Mouse (Mus musculus) kidney, postnatal 0 days (tissue): ENCODE data around the gene Sufu. TPM values are rescaled to one million over a fixed set of nuclear protein-coding genes. Genes with fewer than 3 reads are reported as not detected.

Experiments
- ATAC-seq: fragments of 200-750 bp; cut with Nextera tagmentation; replicated peaks from 2 replicates; pipeline ENCODE4 v1.8.0; 2017; ENCODE audit warnings: low read depth, moderate number of reproducible peaks, moderate TSS enrichment, moderate library complexity; ENCODE audit not compliant: low FRiP score
- DNase-seq: peaks from one replicate; pipeline ENCODE4 v3.0.0-alpha.2; 2016; ENCODE audit warnings: low spot score
- H3K27ac ChIP-seq: fragments of 300-500 bp; sonication (generic); 2 replicates; pipeline ENCODE4 v1.5.1; 2014; ENCODE audit warnings: mild to moderate bottlenecking
- H3K27me3 ChIP-seq: fragments of 300-500 bp; sonication (generic); 2 replicates; pipeline ENCODE4 v1.6.1; 2014; ENCODE audit warnings: low read length, mixed read lengths; ENCODE audit not compliant: insufficient read depth
- H3K36me3 ChIP-seq: fragments of 300-500 bp; sonication (generic); 2 replicates; pipeline ENCODE4 v1.6.1; 2014; ENCODE audit warnings: low read length, mixed read lengths; ENCODE audit not compliant: insufficient read depth
- H3K4me1 ChIP-seq: fragments of 300-500 bp; sonication (generic); replicated peaks from 2 replicates; pipeline ENCODE4 v1.6.1; 2014; ENCODE audit warnings: antibody characterized with exemption, low read length, mixed read lengths; ENCODE audit not compliant: insufficient read depth
- H3K4me2 ChIP-seq: fragments of 300-500 bp; sonication (generic); 2 replicates; pipeline ENCODE4 v1.6.1; 2014; ENCODE audit warnings: mild to moderate bottlenecking, low read length, moderate library complexity, mixed read lengths
- H3K4me3 ChIP-seq: fragments of 300-500 bp; sonication (generic); replicated peaks from 2 replicates; pipeline ENCODE4 v1.5.1; 2014; ENCODE audit warnings: low read depth, low read length
- H3K9ac ChIP-seq: fragments of 300-500 bp; sonication (generic); 2 replicates; pipeline ENCODE4 v1.6.1; 2014; ENCODE audit warnings: low read depth, low read length
- H3K9me3 ChIP-seq: fragments of 300-500 bp; sonication (generic); replicated peaks from 2 replicates; pipeline ENCODE4 v1.6.1; 2016; ENCODE audit warnings: low read length, inconsistent platforms, mixed read lengths
- CTCF ChIP-seq: IDR thresholded peaks from 2 replicates; pipeline ENCODE4 v1.5.1; 2016; ENCODE audit warnings: antibody characterized with exemption, low read depth, mild to moderate bottlenecking, moderate library complexity
- WGBS: fragments of 180-500 bp; shearing (Covaris S2); extraction: QIAGEN DNeasy Blood & Tissue Kit; methylation state at CpG from one replicate; pipeline ENCODE4 v1.1.7; 2014; 5-methylcytosine and 5-hydroxymethylcytosine counted together
- polyA plus RNA-seq: library from polyadenylated mRNA; unstranded; fragments of >200 nt; fragmentation: Nextera tagmentation; extraction: Ambion mirVana; gene quantifications from 2 replicates; pipeline ENCODE4 v1.2.1, GENCODE M21; 2015

The Sufu gene
- polyA plus RNA-seq, 1 experiment from 2014 or later: 30.6 TPM

GRCm38 (mm10) chr19:46418051-46418450, 21.4 kb downstream of the Sufu start:
- 78% methylated on average over 4 of the region's 4 CpGs for WGBS
- peaks cover 21% of the 10 kb centered on the region for H3K4me1 ChIP-seq
- TF ChIP-seq CTCF: no peak
- H3K4me3 ChIP-seq: no peak overlapping the region
- peaks cover 3% of the 10 kb centered on the region; the same call in 1 of the 2 replicates for H3K36me3 ChIP-seq
- H3K4me2 ChIP-seq: no peak overlapping the region
- DNase-seq (no peak), ATAC-seq (no peak)
- H3K9ac ChIP-seq: no peak overlapping the region
- no peaks in the 10 kb centered on the region for H3K27me3 ChIP-seq
- H3K27ac ChIP-seq: no peak overlapping the region
- H3K9me3 ChIP-seq: no peaks in the 10 kb centered on the region

DNA sequence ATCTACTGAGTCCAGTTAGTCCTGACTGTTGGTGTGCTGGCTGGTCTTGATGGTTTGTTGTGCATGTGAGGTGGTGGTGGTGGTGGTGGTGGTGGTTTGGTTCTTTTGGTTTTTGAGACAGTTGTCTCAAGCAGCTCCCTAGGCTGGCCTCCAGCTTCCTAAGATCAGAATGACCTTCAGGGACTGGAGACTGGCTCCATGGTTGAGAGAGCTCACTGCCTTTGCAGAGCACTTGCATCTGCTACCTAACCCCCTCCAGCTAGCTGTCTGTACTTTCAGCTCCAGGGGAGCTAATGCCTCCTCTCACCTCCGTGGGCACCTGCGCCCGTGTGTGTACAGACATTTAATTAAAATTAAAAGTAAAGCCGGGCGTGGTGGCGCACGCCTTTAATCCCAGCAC, 23.7 kb downstream of the Sufu start:
- H3K9me3 ChIP-seq: no peaks in the 10 kb centered on the region
- peaks cover 24% of the 10 kb centered on the region for H3K4me1 ChIP-seq
- TF ChIP-seq CTCF: no peak
- peaks cover 2% of the 10 kb centered on the region; the same call in 1 of the 2 replicates for H3K36me3 ChIP-seq
- ATAC-seq (no peak), DNase-seq (no peak)
- H3K9ac ChIP-seq: no peak overlapping the region
- no peak overlapping the region for H3K4me2 ChIP-seq
- H3K4me3 ChIP-seq: no peak overlapping the region
- H3K27ac ChIP-seq: no peak overlapping the region
- WGBS: 75% methylated on average over 7 of the region's 7 CpGs
- no peaks in the 10 kb centered on the region for H3K27me3 ChIP-seq

DNA sequence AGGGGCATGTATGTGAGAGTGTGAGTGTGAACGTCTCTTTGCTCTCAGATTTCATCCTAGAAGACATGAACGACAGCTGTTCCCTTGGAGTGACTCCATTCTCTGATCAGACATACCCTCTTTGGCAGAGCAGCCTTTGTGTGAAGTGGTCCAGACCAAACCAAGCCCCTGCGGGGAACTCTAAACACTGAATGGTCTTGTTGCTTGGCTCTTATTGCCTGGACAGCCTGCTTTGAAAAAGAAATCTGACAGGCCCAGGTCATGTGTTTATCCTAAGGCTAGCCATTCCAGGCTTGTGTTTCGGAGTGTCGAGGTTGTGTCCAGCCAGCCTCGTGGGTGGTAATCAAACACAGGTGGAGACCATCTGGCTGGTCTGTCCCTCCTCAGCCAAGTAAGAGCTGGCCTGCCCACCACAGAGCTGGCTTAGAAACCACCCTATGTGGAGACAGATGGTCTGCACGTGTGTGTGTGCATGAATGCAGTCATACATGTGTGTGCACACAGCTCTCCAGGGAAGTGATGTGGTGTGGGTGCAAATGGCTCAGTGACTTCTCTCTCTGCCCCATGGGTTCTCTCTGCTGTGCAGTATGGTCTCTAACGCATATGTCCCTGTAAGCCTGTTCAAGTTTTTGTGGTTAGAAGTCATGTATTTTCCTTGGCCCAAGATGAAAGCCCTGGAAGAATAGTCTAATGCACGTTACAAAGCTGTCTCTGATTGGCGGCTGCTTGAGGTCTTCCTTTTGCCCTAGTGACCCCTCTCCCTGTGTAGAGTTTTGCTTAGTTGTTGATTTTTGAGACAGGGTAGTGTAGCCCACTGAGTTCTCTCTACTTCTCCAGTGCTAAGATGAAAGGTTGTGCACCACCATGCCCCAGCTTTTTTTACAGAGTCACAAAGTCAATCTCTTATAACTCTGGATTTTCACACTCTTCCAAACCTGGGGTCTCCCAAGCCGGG, 26.0 kb downstream of the Sufu start:
- ATAC-seq (no peak), DNase-seq (peak; percentile 53)
- 38% methylated on average over 11 of the region's 11 CpGs for WGBS
- no peak overlapping the region for H3K4me2 ChIP-seq
- no peak overlapping the region for H3K9ac ChIP-seq
- H3K27me3 ChIP-seq: no peaks in the 10 kb centered on the region
- H3K9me3 ChIP-seq: no peaks in the 10 kb centered on the region
- TF ChIP-seq CTCF: no peak
- H3K4me3 ChIP-seq: no peak overlapping the region
- peak overlapping the region; percentile 54 for H3K27ac ChIP-seq
- H3K36me3 ChIP-seq: peaks cover 12% of the 10 kb centered on the region
- peaks cover 24% of the 10 kb centered on the region for H3K4me1 ChIP-seq

DNA sequence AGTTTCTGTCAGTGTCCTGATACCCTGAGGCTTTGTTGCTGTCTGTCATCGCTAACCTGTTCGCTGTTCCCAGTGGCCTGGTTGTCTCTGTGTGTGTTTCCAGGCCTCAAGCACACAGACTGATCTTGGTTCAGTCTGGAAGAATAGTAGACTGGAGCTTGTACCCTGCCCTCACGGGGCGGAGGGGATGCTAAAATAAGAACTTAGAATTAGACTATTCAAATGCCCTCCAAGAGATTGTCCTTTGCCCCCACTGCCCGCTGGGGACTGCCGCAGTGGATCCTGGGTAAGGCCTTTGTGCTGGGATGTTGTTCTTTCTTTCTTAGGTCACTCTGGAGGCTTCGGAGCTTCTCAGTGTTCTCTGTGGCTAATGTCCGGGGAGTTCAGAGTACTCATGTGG, 28.6 kb downstream of the Sufu start:
- no peak overlapping the region for H3K9ac ChIP-seq
- no peaks in the 10 kb centered on the region for H3K9me3 ChIP-seq
- H3K27ac ChIP-seq: peak overlapping the region; percentile 62
- H3K4me2 ChIP-seq: no peak overlapping the region
- H3K36me3 ChIP-seq: peaks cover 12% of the 10 kb centered on the region
- DNase-seq (no peak), ATAC-seq (peak; percentile 81)
- no peaks in the 10 kb centered on the region for H3K27me3 ChIP-seq
- WGBS: 87% methylated on average over 8 of the region's 8 CpGs
- no peak overlapping the region for H3K4me3 ChIP-seq
- TF ChIP-seq CTCF: no peak
- peaks cover 19% of the 10 kb centered on the region for H3K4me1 ChIP-seq

DNA sequence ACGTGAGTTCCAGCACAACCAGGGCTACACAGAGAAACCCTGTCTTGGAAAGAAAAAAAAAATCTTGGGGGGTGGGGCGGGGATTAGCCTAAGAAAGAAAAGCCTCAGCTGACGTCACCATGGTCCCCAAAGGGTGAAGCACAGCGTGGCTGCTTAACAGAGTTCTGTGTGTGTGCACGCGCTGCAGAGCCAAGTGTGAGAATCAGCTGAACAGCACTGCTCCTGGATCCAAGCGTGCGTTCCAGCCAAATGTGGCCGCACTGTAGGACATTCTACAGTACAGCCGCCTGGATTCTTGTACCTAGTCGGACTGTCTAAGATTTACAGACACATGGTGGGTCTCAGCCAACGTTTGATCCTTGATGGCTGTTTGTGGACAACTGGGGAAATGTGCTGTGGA, 29.8 kb downstream of the Sufu start:
- no peak for DNase-seq
- ATAC-seq: no peak
- Histone ChIP-seq H3K9ac (no peak overlapping the region), H3K36me3 (peaks cover 12% of the 10 kb centered on the region), H3K27me3 (no peaks in the 10 kb centered on the region), H3K4me3 (no peak overlapping the region), H3K9me3 (no peaks in the 10 kb centered on the region), H3K4me1 (peaks cover 15% of the 10 kb centered on the region), H3K27ac (no peak overlapping the region), H3K4me2 (no peak overlapping the region)
- TF ChIP-seq CTCF: no peak
- WGBS: 82% methylated on average over 12 of the region's 12 CpGs

- ATAC-seq (no peak), DNase-seq (no peak)
- peaks cover 15% of the 10 kb centered on the region for H3K36me3 ChIP-seq
- no peak overlapping the region for H3K4me3 ChIP-seq
- TF ChIP-seq CTCF: no peak
- H3K9me3 ChIP-seq: no peaks in the 10 kb centered on the region
- H3K4me1 ChIP-seq: no peaks in the 10 kb centered on the region
- no peak overlapping the region for H3K9ac ChIP-seq
- H3K4me2 ChIP-seq: no peak overlapping the region
- H3K27me3 ChIP-seq: no peaks in the 10 kb centered on the region
- H3K27ac ChIP-seq: no peak overlapping the region
These were observed 32.6 kb downstream of the Sufu start for GRCm38 (mm10) chr19:46429250-46429649.
